Mouse (Mus musculus) heart, postnatal 25 days (tissue): ENCODE results near the gene Rasa4. TPM values are rescaled to one million over a fixed set of nuclear protein-coding genes. Genes with fewer than 3 reads are reported as not detected.
"Not testable (repeated sequence)": the region's sequence is repeated elsewhere in the genome, so short reads cannot be mapped to it uniquely, and the experiment has no call there.

Experiments used
- DNase-seq: peaks from one replicate; pipeline ENCODE4 v3.0.0; 2022; ENCODE audit warnings: low spot score
- intact Hi-C: fragments of 180-260 bp; cut with DNase I; formaldehyde crosslinking; loops from one replicate; pipeline ENCODE4 v1.15.1; 2025
- microRNA-seq: library from miRNA; unstranded; fragments of <30 nt; microRNA quantifications from one replicate; pipeline ENCODE4 v1.2.0, GENCODE M21; 2022
- total RNA-seq, 2 experiments: library from RNA; stranded (reverse); gene quantifications; 2 replicates each; pipeline ENCODE4 v1.2.3; 2021

Rasa4 gene
- total RNA-seq, 2 experiments from 2014 or later, result 6.5 to 7.2 TPM

DNA sequence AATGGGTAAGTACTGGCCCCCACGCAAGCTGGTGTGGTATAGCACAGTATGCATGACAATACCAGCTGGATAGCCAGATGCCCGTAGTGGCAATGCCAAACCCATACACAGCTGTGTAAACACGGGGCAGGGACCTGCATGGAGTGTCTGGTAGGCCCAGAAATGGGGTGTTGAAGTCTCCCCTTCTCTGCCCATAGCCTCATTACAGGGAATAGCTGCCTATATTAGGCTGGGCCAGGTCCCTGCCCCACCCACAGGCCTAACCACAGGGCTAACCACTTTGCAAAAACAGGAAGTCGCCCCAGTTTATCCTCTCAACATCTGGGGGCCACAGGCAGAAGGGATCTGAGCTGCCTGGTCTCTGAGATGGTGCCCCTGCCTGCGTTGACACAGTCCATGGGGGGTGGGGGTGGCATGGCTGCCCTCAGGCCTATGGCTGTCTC, 65.4 kb downstream of the Rasa4 start:
- intact Hi-C loops, DNase-seq: not testable (repeated sequence)

GRCm38 (mm10) chr5:136152365-136152764, 68.6 kb downstream of the Rasa4 start:
- intact Hi-C loops, result no loop called here
- no peak for DNase-seq

DNA sequence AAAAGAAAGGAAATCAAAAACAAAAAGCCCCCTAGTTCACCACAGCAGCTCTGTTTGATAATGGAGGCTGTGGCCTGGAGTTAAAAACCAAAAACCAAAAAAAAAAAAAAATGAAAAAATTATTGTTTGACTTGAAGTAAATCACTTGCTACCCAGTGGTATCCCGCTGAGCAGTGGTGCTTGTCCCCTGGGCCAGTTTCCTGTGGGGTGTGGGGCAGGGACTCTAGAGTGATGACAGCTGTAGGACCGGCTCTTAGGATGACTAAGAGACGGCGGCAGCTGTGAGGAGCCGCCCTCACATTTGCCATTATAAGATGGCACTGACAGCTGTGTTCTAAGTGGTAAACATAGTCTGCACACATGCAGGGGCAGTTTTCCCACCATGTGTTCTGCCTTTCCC, 71.7 kb downstream of the Rasa4 start:
- no peak for DNase-seq
- intact Hi-C loops, result no loop called here

GRCm38 (mm10) chr5:136160084-136160483, 76.4 kb downstream of the Rasa4 start:
- peak; percentile 60 for DNase-seq
- intact Hi-C loops, result not testable (repeated sequence)

Small RNAs within 50 kb of the gene (microRNA-seq; reads per million reads assigned to microRNA genes)
- gene Mir7035, result 1.1 reads per million

Other genes with a start within 250 kb of the Rasa4 start
- 100 to 1,000 TPM; 385 to 513 TPM for gene Hspb1, start 196.0 kb upstream of the Rasa4 start, total RNA-seq
- 100 to 1,000 TPM; 285 to 296 TPM for gene Ywhag, start 149.3 kb upstream of the Rasa4 start, total RNA-seq
- under 1 TPM; 0.28 to 0.68 TPM for gene Ssc4d, start 109.4 kb upstream of the Rasa4 start, total RNA-seq
- gene Zp3, start 103.8 kb upstream of the Rasa4 start, total RNA-seq, result not detected
- gene Dtx2, start 89.1 kb upstream of the Rasa4 start, total RNA-seq, result 1 to 10 TPM; 7.9 to 8.4 TPM
- 10 to 100 TPM; 20.0 to 28.8 TPM for gene Upk3b, start 45.4 kb upstream of the Rasa4 start, total RNA-seq
- not detected for gene Upk3bl, start 29.4 kb upstream of the Rasa4 start, total RNA-seq
- gene Polr2j, start 32.7 kb downstream of the Rasa4 start, total RNA-seq, result 10 to 100 TPM; 64.4 to 71.9 TPM
- 1 to 10 TPM; 5.0 to 6.3 TPM for gene Lrwd1, start 52.2 kb downstream of the Rasa4 start, total RNA-seq
- 1 to 10 TPM; 5.3 to 6.0 TPM for gene Alkbh4, start 52.2 kb downstream of the Rasa4 start, total RNA-seq
- 1 to 10 TPM in 1 of 2 experiments, under 1 TPM in 1; 0.87 to 1.2 TPM for gene Orai2, start 86.8 kb downstream of the Rasa4 start, total RNA-seq
- 10 to 100 TPM; 17.3 to 20.9 TPM for gene Prkrip1, start 115.0 kb downstream of the Rasa4 start, total RNA-seq
- under 1 TPM; 0.62 to 0.75 TPM for gene Sh2b2, start 162.6 kb downstream of the Rasa4 start, total RNA-seq